Mouse (Mus musculus): ENCODE results near the gene Rack1.
"Not testable (repeated sequence)": the region's sequence is repeated elsewhere in the genome, so short reads cannot be mapped to it uniquely, and the experiment has no call there.

Gene Rack1

DNA sequence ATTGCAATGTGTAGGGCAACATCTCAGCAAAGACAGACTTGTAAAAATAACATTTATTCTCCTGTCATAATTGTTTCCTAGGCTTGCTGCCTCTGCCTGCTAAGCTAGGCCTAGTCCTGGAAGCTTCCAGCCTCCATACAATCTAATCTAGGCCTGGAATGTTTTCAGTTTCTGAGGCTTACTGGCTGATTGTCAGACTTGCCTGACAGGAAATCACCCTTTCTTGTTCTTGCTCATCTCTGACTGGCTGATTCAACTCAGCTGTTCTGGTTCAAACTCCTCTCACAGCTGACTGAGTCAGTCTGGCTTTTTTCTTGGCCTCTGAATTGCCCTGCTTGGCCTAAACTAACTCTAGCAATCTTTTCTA lies 20.2 kb downstream of the Rack1 start:
- no peak for DNase-seq

DNA sequence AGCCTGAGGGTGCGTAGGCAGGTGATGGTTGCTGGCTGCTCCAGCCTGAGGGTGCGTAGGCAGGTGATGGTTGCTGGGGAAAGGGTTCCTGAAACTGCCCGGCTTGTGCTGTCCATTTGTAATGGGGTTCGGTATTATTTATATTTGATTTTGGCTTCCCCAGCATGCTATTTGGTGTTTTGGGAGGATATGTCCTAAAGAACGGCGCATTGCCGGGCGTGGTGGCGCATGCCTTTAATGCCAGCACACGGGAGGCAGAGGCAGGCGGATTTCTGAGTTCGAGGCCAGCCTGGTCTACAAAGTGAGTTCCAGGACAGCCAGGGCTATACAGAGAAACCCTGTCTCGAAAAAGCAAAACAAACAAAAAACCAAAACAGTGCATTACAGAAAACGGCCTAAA lies 21.2 kb downstream of the Rack1 start:
- not testable (repeated sequence) for DNase-seq

- no peak for DNase-seq
Measured at GRCm38 (mm10) chr11:48822768-48823512, 22.8 kb downstream of the Rack1 start.

- peak; percentile 85 for DNase-seq
Measured at GRCm38 (mm10) chr11:48823536-48823972, 23.4 kb downstream of the Rack1 start.

GRCm38 (mm10) chr11:48824311-48824830 lies 24.2 kb downstream of the Rack1 start:
- no peak for DNase-seq

- not testable (repeated sequence) for DNase-seq
Measured at GRCm38 (mm10) chr11:48825979-48826751, 26.0 kb downstream of the Rack1 start, which contains the start of the genes Trim7 and Gm12184. Gene Trim7, plus strand, starts transcription at chr11:48826140. Gene Gm12184, minus strand, starts transcription at chr11:48826655.

DNA sequence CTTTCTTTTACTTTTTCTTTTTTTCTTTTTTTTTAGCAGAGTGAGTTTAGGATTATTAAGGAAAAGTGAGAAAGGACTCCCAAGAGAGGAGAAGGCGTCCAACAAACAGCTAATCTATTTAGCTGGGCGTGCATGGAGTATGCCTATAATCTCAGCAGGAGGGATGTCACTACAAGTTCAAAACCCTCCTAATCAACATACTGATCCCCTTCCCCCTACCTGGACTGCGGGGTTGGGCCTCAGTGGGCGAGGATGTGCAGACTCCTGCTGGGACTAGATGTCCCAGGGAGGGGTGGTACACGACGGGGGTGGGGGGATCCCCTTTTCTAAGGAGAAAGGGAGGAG lies 26.6 kb downstream of the Rack1 start:
- peak; percentile 73 for DNase-seq

DNA sequence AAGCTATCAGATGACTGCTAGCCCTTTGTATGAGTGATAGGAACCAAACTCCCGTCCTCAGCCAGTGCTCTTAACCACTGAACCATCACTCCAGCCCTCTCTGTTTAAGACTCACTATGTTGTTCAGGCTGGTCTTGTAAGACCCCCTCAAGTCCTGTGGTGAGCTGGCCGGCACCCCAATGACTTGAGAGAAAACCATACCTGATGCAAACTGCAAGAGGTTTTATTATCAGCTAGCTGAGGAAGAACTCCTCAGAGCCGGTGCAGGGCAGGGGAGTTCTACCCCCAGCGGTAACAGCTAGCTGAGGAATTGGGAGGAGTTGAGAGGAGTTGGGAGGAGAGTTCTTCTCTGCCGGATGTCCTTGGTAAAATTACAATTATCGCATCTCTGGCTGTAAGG lies 27.8 kb downstream of the Rack1 start:
- no peak for DNase-seq

DNA sequence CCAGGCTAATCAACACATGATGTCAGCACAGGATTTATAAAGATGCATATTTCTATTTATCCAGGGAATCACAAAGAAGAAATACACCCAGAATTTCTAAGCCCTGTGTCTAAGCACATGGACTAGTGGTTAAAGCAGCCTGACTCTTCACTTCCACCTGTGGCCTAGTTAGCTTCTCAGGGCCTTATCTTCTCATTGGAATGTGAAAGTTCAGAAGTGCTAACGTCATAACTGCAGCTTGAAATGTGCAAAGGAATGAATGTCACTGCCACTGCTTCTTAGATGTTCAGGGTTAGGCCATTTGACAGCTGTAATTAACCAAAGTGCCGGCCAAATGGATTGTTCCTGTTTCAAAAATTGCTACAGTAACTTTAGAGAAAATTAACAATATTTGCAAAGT lies 30.1 kb downstream of the Rack1 start:
- no peak for DNase-seq

GRCm38 (mm10) chr11:48831273-48831672 lies 31.1 kb downstream of the Rack1 start:
- no peak for DNase-seq

GRCm38 (mm10) chr11:48833078-48833730 lies 33.1 kb downstream of the Rack1 start:
- DNase-seq, result no peak

DNA sequence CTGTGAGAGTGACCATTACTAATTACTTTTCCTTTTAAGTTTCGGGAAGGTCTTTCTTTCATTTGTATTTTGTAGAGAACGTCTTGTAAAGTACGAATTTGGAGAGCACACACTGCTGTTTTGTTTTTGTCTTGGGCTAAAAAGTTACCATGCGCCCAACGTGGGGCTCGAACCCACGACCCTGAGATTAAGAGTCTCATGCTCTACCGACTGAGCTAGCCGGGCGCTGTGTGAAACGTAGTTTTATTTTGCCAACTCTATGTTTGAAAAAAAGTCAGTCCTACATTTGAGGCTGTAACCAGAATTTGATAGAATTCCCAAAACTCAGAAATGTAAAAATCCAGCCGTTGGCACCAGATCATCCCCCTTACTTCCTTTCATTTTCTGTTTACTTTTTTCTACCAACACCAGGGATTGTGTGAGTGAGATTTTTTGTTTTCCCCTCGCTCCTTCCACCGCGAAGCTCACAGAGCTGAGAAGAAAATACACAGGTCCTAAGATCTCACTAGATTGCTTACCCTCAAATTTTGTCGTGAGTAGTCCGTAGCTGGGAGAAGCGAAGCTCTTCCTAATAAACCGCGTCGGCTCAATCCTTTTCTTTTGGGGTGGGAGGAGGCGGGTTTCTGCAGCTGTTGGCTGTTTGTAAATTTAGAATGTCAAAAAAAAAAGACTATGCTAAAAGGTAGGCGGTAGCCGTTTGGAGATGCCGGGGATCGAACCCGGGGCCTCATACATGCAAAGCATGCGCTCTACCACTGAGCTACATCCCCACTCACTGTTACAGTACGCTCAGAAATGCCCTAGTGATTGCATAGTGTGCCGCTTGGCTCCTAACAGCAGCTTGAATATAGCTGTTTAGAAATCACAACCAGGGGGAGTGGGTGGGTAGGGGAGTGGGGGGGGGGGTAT lies 33.9 kb downstream of the Rack1 start:
- DNase-seq, result peak; percentile 95

DNA sequence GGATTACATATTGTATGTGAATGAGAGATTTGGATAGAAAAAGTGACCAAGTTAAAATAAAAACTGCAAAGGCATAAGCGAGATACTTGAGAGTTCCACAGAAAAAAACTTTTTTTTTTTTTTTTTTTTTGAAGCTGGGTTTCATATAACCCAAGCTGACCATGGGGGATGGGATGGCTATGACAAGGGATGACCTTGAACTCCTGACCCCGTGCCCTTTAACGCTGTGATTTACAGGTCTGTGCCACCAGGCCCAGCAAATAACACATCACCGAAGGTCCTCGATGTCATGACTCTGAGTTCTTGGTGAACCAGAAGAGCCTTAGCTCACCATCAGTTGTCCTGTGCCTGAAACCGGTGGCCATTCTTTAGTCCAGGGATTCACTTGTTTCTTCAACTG lies 35.8 kb downstream of the Rack1 start:
- DNase-seq, result no peak

GRCm38 (mm10) chr11:48836990-48837309 lies 36.8 kb downstream of the Rack1 start:
- DNase-seq, result no peak

DNA sequence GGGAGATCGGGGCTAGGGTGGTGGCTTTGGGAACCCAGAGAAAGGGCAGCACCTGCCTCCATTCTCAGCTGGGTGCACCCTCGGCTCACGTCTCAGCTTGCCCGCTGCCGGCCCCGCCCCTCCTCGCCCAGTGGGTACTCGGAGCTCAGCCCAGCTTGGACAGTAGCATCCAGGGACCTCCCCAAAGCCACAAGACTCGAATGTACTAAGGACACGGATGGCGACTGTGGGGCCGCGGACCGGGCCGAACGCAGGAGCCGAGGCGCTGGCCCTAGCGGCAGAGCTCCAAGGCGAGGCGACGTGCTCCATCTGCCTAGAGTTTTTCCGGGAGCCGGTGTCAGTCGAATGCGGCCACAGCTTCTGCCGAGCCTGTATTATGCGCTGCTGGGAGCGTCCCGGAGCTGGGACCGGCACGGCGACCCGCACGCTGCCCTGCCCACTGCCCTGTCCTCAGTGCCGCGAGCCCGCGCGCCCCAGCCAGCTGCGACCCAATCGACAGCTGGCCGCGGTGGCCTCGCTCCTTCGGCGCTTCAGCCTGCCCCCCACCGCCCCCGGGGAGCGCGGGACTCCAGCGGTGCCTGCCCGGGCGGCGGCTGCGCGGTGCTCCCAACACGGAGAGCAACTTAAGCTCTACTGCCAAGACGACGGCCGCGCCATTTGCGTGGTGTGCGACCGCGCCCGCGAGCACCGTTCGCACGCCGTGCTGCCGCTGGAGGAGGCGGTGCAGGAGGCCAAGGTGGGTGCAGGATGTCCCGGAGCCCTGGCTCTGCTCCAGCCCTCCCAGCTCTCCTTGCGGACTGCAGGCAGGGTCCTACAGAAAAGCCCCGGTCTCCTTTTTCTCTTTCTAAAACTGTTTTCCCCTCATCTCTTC lies 37.4 kb downstream of the Rack1 start:
- DNase-seq, result peak; percentile 72

DNA sequence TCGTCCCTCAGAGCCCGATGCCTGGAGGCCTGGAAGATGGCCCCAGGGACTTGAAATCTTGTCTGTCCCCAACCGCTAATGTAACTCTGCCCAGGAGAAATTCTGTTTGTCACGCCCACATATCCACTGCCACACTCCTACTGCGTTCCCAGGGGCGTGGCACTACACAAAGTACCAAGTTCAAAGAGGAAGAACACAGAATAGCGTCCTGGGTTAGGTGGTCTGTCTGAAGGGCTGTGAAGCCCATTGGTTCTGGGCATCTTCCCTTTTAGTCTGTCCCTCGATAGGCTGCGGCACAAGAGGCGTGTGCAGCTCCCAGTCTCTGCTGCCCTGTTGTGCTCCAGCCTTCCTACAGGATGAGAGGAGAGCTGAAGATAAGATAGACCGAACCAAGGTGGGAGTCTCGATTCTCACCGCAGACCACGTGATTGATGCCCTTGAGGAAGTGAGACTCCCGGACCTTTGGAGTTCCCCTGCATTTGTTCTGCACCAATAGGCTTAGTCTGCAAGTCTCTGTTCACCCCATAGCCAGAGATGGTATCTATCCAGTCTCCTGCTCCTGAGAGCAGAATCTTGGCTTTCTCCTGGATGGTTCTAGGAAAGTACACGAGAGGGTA lies 38.2 kb downstream of the Rack1 start:
- peak; percentile 57 for DNase-seq

- no peak for DNase-seq
Measured at GRCm38 (mm10) chr11:48838879-48839680, 38.9 kb downstream of the Rack1 start.

DNA sequence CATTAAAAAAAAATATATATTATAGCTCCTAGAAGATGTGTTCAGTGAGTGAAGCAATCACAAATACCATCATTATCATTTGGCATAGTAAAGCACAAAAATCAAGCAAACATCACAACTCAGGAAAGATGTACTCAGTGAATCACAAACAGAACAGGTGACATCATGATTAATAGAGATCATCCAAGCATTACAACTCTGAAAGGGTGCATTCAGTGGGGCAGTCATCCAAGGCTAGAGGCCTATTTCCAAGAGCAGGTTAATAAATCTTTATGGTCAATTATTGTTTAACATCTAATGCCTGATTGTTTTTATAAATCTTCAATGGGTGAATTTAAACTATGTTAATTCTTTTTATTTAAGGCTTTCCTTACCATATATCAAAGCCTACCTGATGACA lies 40.7 kb downstream of the Rack1 start:
- DNase-seq, result no peak

DNA sequence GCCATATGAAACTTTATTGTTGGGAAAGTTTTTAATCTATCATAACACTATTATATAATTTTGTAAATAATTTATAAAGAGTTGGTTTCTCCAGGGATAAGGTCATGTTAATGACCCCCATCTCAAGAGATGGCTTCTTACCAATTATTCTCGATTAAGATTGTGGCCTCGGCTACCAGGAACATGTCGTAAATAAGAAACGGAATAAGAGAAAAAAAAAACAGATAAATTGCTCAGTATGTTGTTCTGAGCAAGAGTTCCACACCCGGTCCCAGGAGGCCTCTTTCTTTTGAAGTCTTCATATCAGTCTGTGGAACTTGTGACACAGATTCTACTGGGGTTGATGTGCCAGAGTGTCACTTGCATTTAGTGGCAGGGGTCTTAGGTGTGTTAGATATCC lies 41.1 kb downstream of the Rack1 start:
- DNase-seq, result no peak

DNA sequence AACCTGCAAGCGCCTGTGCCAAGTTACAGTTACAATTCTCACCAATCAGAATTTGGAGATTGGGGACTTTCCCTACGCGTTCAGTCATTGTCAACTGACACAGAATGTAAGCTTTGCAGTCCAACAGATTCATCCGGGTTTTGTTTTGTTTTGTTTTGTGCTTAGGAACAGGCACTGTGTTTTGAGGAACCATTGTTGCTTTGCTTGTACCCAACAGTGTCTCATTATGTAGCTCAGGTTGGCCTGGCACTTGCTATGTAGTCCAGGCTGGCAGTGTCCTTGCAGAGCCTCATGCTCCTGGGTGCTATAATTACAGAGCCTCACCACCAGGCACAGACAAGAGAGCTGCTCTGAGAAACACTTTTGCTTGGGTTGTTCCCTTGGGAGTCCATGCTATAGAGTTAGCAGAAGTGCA lies 42.3 kb downstream of the Rack1 start:
- DNase-seq, result no peak
